Mouse (Mus musculus) stomach, postnatal 0 days (tissue): ENCODE measurements at regions not wholly inside any gene's neighbourhood (a gene's known extent, or its start where the extent isn't known, plus 50 kb on each side); places are given as distances from the start of the nearest gene placed in this dataset.
A peak's percentile ranks its signal among the peaks of the same experiment; 100 is the strongest.

ENCODE experiments used
- ATAC-seq: fragments of 200-750 bp; cut with Nextera tagmentation; 2 replicates; pipeline ENCODE4 v1.8.0; 2017; ENCODE audit not compliant: low FRiP score, low TSS enrichment
- DNase-seq: peaks from one replicate; pipeline ENCODE4 v3.0.0-alpha.2; 2016; ENCODE audit warnings: low spot score
- H3K27ac ChIP-seq: fragments of 300-500 bp; sonication (generic); replicated peaks from 2 replicates; pipeline ENCODE4 v1.5.1; 2014; ENCODE audit warnings: mild to moderate bottlenecking, control low read depth
- H3K27me3 ChIP-seq: fragments of 300-500 bp; sonication (generic); 2 replicates; pipeline ENCODE4 v1.6.1; 2014; ENCODE audit warnings: low read length; ENCODE audit not compliant: control insufficient read depth, insufficient read depth
- H3K36me3 ChIP-seq: fragments of 300-500 bp; sonication (generic); 2 replicates; pipeline ENCODE4 v1.6.1; 2014; ENCODE audit warnings: low read length, mixed read lengths; ENCODE audit not compliant: control insufficient read depth, insufficient read depth
- H3K4me1 ChIP-seq: fragments of 300-500 bp; sonication (generic); replicated peaks from 2 replicates; pipeline ENCODE4 v1.6.1; 2014; ENCODE audit warnings: antibody characterized with exemption; ENCODE audit not compliant: control insufficient read depth, insufficient read depth
- H3K4me2 ChIP-seq: fragments of 300-500 bp; sonication (generic); replicated peaks from 2 replicates; pipeline ENCODE4 v1.6.1; 2014; ENCODE audit warnings: low read depth, mild to moderate bottlenecking, control low read depth, moderate library complexity
- H3K4me3 ChIP-seq: fragments of 300-500 bp; sonication (generic); 2 replicates; pipeline ENCODE4 v1.5.1; 2014; ENCODE audit warnings: low read depth, low read length, control low read depth
- H3K9ac ChIP-seq: fragments of 300-500 bp; sonication (generic); 2 replicates; pipeline ENCODE4 v1.6.1; 2014; ENCODE audit warnings: mild to moderate bottlenecking, low read length, control low read depth, mixed read lengths
- H3K9me3 ChIP-seq: fragments of 300-500 bp; sonication (generic); 2 replicates; pipeline ENCODE4 v1.6.1; 2016; ENCODE audit warnings: low read length; ENCODE audit not compliant: control insufficient read depth
- CTCF ChIP-seq: IDR thresholded peaks from 2 replicates; pipeline ENCODE4 v1.5.1; 2016; ENCODE audit warnings: antibody characterized with exemption, low read depth, mild to moderate bottlenecking, moderate library complexity
- EP300 ChIP-seq: optimal IDR thresholded peaks from 2 replicates; pipeline ENCODE3; 2016; ENCODE audit warnings: antibody characterized with exemption
- WGBS: fragments of 180-500 bp; shearing (Covaris S2); extraction: QIAGEN DNeasy Blood & Tissue Kit; methylation state at CpG from one replicate; pipeline ENCODE4 v1.1.7; 2014; 5-methylcytosine and 5-hydroxymethylcytosine counted together

GRCm38 (mm10) chr12:85541153-85541552, 57.7 kb upstream of the Jdp2 start:
- Histone ChIP-seq H3K27ac (peak overlapping the region; percentile 45; the same call in 1 of the 2 replicates), H3K4me2 (0 out of 2 replicates have a peak overlapping the region, but pooled peaks have one; percentile 8), H3K4me3 (no peak overlapping the region), H3K4me1 (no peaks in the 10 kb centered on the region; the same call in 1 of the 2 replicates), H3K36me3 (no peaks in the 10 kb centered on the region), H3K9ac (no peak overlapping the region), H3K27me3 (no peaks in the 10 kb centered on the region), H3K9me3 (no peaks in the 10 kb centered on the region)
- DNase-seq, result peak; percentile 65
- peak; percentile 48 for TF ChIP-seq CTCF
- no peak for TF ChIP-seq EP300
- peak; percentile 87 for ATAC-seq
- WGBS, result 11% methylated on average over 3 of the region's 3 CpGs

GRCm38 (mm10) chr12:85542881-85543280, 55.9 kb upstream of the Jdp2 start:
- H3K9me3 ChIP-seq, result no peaks in the 10 kb centered on the region
- WGBS, result 68% methylated on average over 6 of the region's 6 CpGs
- no peak overlapping the region for H3K4me2 ChIP-seq
- TF ChIP-seq CTCF (no peak), EP300 (no peak)
- no peak overlapping the region for H3K9ac ChIP-seq
- no peaks in the 10 kb centered on the region; the same call in 1 of the 2 replicates for H3K4me1 ChIP-seq
- H3K4me3 ChIP-seq, result no peak overlapping the region
- H3K36me3 ChIP-seq, result no peaks in the 10 kb centered on the region
- ATAC-seq (no peak), DNase-seq (no peak)
- no peak overlapping the region for H3K27ac ChIP-seq
- H3K27me3 ChIP-seq, result no peaks in the 10 kb centered on the region

GRCm38 (mm10) chr12:85543520-85543919, 55.3 kb upstream of the Jdp2 start:
- WGBS, result 87% methylated on average over 9 of the region's 9 CpGs
- TF ChIP-seq EP300 (no peak), CTCF (no peak)
- H3K9ac ChIP-seq, result no peak overlapping the region
- DNase-seq, result no peak
- no peak for ATAC-seq
- H3K9me3 ChIP-seq, result no peaks in the 10 kb centered on the region
- no peaks in the 10 kb centered on the region for H3K27me3 ChIP-seq
- no peak overlapping the region for H3K4me2 ChIP-seq
- H3K27ac ChIP-seq, result no peak overlapping the region
- H3K36me3 ChIP-seq, result no peaks in the 10 kb centered on the region
- no peak overlapping the region for H3K4me3 ChIP-seq
- H3K4me1 ChIP-seq, result no peaks in the 10 kb centered on the region; the same call in 1 of the 2 replicates

- H3K36me3 ChIP-seq, result no peaks in the 10 kb centered on the region
- H3K9ac ChIP-seq, result no peak overlapping the region
- H3K4me2 ChIP-seq, result no peak overlapping the region
- H3K27me3 ChIP-seq, result no peaks in the 10 kb centered on the region
- H3K9me3 ChIP-seq, result no peaks in the 10 kb centered on the region
- WGBS, result 47% methylated on average over 4 of the region's 4 CpGs
- no peak overlapping the region for H3K27ac ChIP-seq
- DNase-seq (no peak), ATAC-seq (no peak)
- no peak overlapping the region for H3K4me3 ChIP-seq
- H3K4me1 ChIP-seq, result no peaks in the 10 kb centered on the region; the same call in 1 of the 2 replicates
- TF ChIP-seq CTCF (no peak), EP300 (no peak)
Measured at GRCm38 (mm10) chr12:85544801-85545200, 54.0 kb upstream of the Jdp2 start.

- Histone ChIP-seq H3K4me2 (no peak overlapping the region), H3K9me3 (no peaks in the 10 kb centered on the region), H3K27ac (no peak overlapping the region), H3K27me3 (no peaks in the 10 kb centered on the region), H3K9ac (no peak overlapping the region), H3K36me3 (no peaks in the 10 kb centered on the region), H3K4me3 (no peak overlapping the region), H3K4me1 (no peaks in the 10 kb centered on the region)
- 52% methylated on average over 10 of the region's 10 CpGs for WGBS
- TF ChIP-seq EP300 (no peak), CTCF (no peak)
- no peak for DNase-seq
- ATAC-seq, result no peak
Measured at GRCm38 (mm10) chr12:85545718-85546117, 53.1 kb upstream of the Jdp2 start.

GRCm38 (mm10) chr12:85548076-85548475, 50.8 kb upstream of the Jdp2 start:
- no peak overlapping the region for H3K9ac ChIP-seq
- no peaks in the 10 kb centered on the region for H3K9me3 ChIP-seq
- ATAC-seq, result peak; percentile 51; the same call in 1 of the 2 replicates
- no peak overlapping the region for H3K4me2 ChIP-seq
- no peak for TF ChIP-seq CTCF
- TF ChIP-seq EP300, result no peak
- H3K27ac ChIP-seq, result no peak overlapping the region
- no peak for DNase-seq
- H3K27me3 ChIP-seq, result no peaks in the 10 kb centered on the region
- no peak overlapping the region for H3K4me3 ChIP-seq
- no peaks in the 10 kb centered on the region for H3K4me1 ChIP-seq
- H3K36me3 ChIP-seq, result no peaks in the 10 kb centered on the region
- 53% methylated on average over 8 of the region's 8 CpGs for whole genome bisulfite sequencing
